Mouse (Mus musculus): ENCODE measurements around the gene Nkapd1. TPM values are rescaled to one million over a fixed set of nuclear protein-coding genes. Genes with fewer than 3 reads are reported as not detected.
A peak's percentile ranks its signal among the peaks of the same experiment; 100 is the strongest.

Gene Nkapd1
- total and polyA plus RNA-seq, 2 experiments from 2014 or later: 10.9 to 22.5 TPM

DNA sequence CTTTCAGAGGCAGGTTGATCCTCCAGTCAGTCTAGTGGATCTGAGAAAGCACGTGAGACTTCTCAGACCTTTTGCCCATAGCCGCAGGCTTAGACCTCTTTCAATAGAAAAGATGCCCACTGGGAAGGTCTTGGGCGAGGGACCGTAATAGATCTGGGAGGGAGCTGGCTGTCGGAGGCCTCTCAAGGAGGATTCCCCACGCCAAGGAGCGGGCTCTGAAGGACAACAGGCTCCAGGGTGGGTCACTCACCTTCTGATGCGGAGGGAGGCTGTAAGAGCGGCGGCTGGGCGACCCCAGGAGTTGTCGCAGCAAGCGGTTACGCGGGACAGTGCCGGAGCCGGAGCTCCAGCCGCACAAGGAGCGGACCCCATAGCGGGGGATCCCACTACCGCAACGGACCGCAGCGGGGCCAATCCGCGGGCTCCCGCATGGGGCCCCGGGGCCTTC lies 41.7 kb upstream of the Nkapd1 start:
- Histone ChIP-seq H3K4me3 (ENCODE audit: low read depth, low read length) (peak overlapping the region; percentile 94), H3K4me1 (ENCODE audit: insufficient read depth, low read length) (0 out of 2 replicates have a peak, but pooled peaks cover 2% of the 10 kb centered on the region), H3K27ac (ENCODE audit: low read depth, low read length) (peak overlapping the region; percentile 84), H3K9me3 (ENCODE audit: low read length) (no peaks in the 10 kb centered on the region), H3K4me2 (ENCODE audit: low read depth, low read length, poor library complexity, severe bottlenecking) (peak overlapping the region; percentile 58), H3K36me3 (ENCODE audit: insufficient read depth, low read length) (no peaks in the 10 kb centered on the region; the same call in 1 of the 2 replicates), H3K27me3 (ENCODE audit: insufficient read depth, low read length) (no peaks in the 10 kb centered on the region), H3K9ac (replicated peaks; ENCODE audit: low read length, poor library complexity, severe bottlenecking) (peak overlapping the region; percentile 95)
- no peak for TF ChIP-seq CTCF (IDR thresholded peaks at IDR 0.05)
- DNase-seq (ENCODE audit: low spot score) (peak; percentile 22), ATAC-seq (ENCODE audit: low FRiP score) (peak; percentile 66)
- under 1% methylated on average over 22 of the region's 28 CpGs for WGBS

- no peak for TF ChIP-seq CTCF (IDR thresholded peaks at IDR 0.05)
- Histone ChIP-seq H3K9me3 (ENCODE audit: low read length) (no peaks in the 10 kb centered on the region), H3K27me3 (ENCODE audit: insufficient read depth, low read length) (no peaks in the 10 kb centered on the region), H3K9ac (replicated peaks; ENCODE audit: low read length, poor library complexity, severe bottlenecking) (peak overlapping the region; percentile 95), H3K27ac (ENCODE audit: low read depth, low read length) (peak overlapping the region; percentile 84; the same call in 1 of the 2 replicates), H3K4me2 (ENCODE audit: low read depth, low read length, poor library complexity, severe bottlenecking) (peak overlapping the region; percentile 58), H3K36me3 (ENCODE audit: insufficient read depth, low read length) (peaks cover 5% of the 10 kb centered on the region), H3K4me1 (ENCODE audit: insufficient read depth, low read length) (0 out of 2 replicates have a peak, but pooled peaks cover 2% of the 10 kb centered on the region), H3K4me3 (ENCODE audit: low read depth, low read length) (peak overlapping the region; percentile 94)
- WGBS: 24% methylated on average over 5 of the region's 5 CpGs
- no peak for ATAC-seq (ENCODE audit: low FRiP score)
- peak; percentile 32 for DNase-seq (ENCODE audit: low spot score)
These were observed 41.1 kb upstream of the Nkapd1 start for GRCm38 (mm10) chr9:50658391-50658790.

GRCm38 (mm10) chr9:50650503-50650902 lies 33.2 kb upstream of the Nkapd1 start:
- WGBS: 97% methylated on average over 10 of the region's 10 CpGs
- no peak overlapping the region for H3K4me3 ChIP-seq (ENCODE audit: low read depth, low read length)
- DNase-seq (ENCODE audit: low spot score) (no peak), ATAC-seq (ENCODE audit: low FRiP score) (no peak)
- H3K4me1 ChIP-seq (ENCODE audit: insufficient read depth, low read length): no peaks in the 10 kb centered on the region
- peaks cover 63% of the 10 kb centered on the region for H3K36me3 ChIP-seq (ENCODE audit: insufficient read depth, low read length)
- no peak overlapping the region for H3K9ac ChIP-seq (replicated peaks; ENCODE audit: low read length, poor library complexity, severe bottlenecking)
- H3K4me2 ChIP-seq (ENCODE audit: low read depth, low read length, poor library complexity, severe bottlenecking): no peak overlapping the region
- no peak for TF ChIP-seq CTCF (IDR thresholded peaks at IDR 0.05)
- no peaks in the 10 kb centered on the region for H3K9me3 ChIP-seq (ENCODE audit: low read length)
- H3K27me3 ChIP-seq (ENCODE audit: insufficient read depth, low read length): no peaks in the 10 kb centered on the region
- H3K27ac ChIP-seq (ENCODE audit: low read depth, low read length): no peak overlapping the region

- no peak overlapping the region for H3K9ac ChIP-seq (replicated peaks; ENCODE audit: low read length, poor library complexity, severe bottlenecking)
- no peak overlapping the region for H3K4me3 ChIP-seq (ENCODE audit: low read depth, low read length)
- DNase-seq (ENCODE audit: low spot score) (no peak), ATAC-seq (ENCODE audit: low FRiP score) (no peak)
- WGBS: 85% methylated on average over 10 of the region's 10 CpGs
- peaks cover 75% of the 10 kb centered on the region for H3K36me3 ChIP-seq (ENCODE audit: insufficient read depth, low read length)
- H3K4me2 ChIP-seq (ENCODE audit: low read depth, low read length, poor library complexity, severe bottlenecking): no peak overlapping the region
- no peaks in the 10 kb centered on the region for H3K4me1 ChIP-seq (ENCODE audit: insufficient read depth, low read length)
- TF ChIP-seq CTCF (IDR thresholded peaks at IDR 0.05): no peak
- H3K27ac ChIP-seq (ENCODE audit: low read depth, low read length): no peak overlapping the region
- H3K9me3 ChIP-seq (ENCODE audit: low read length): no peaks in the 10 kb centered on the region
- no peaks in the 10 kb centered on the region for H3K27me3 ChIP-seq (ENCODE audit: insufficient read depth, low read length)
These were observed 29.6 kb upstream of the Nkapd1 start for GRCm38 (mm10) chr9:50646826-50647370.

GRCm38 (mm10) chr9:50634270-50634669 lies 17.0 kb upstream of the Nkapd1 start:
- TF ChIP-seq CTCF (IDR thresholded peaks at IDR 0.05): no peak

GRCm38 (mm10) chr9:50633059-50633458 lies 15.8 kb upstream of the Nkapd1 start:
- no peak overlapping the region for H3K27ac ChIP-seq (ENCODE audit: low read depth, low read length)
- H3K9ac ChIP-seq (replicated peaks; ENCODE audit: low read length, poor library complexity, severe bottlenecking): no peak overlapping the region
- ATAC-seq (ENCODE audit: low FRiP score) (no peak), DNase-seq (ENCODE audit: low spot score) (no peak)
- 58% methylated on average over 2 of the region's 2 CpGs for WGBS
- no peak overlapping the region for H3K4me2 ChIP-seq (ENCODE audit: low read depth, low read length, poor library complexity, severe bottlenecking)
- H3K27me3 ChIP-seq (ENCODE audit: insufficient read depth, low read length): no peaks in the 10 kb centered on the region
- TF ChIP-seq CTCF (IDR thresholded peaks at IDR 0.05): peak; percentile 49
- no peaks in the 10 kb centered on the region for H3K9me3 ChIP-seq (ENCODE audit: low read length)
- no peak overlapping the region for H3K4me3 ChIP-seq (ENCODE audit: low read depth, low read length)
- H3K36me3 ChIP-seq (ENCODE audit: insufficient read depth, low read length): peaks cover 7% of the 10 kb centered on the region; the same call in 1 of the 2 replicates
- no peaks in the 10 kb centered on the region for H3K4me1 ChIP-seq (ENCODE audit: insufficient read depth, low read length)

More at GRCm38 (mm10) chr9:50634270-50634669, 17.0 kb upstream of the Nkapd1 start:
- Histone ChIP-seq H3K27me3 (ENCODE audit: insufficient read depth, low read length) (no peaks in the 10 kb centered on the region), H3K9me3 (ENCODE audit: low read length) (no peaks in the 10 kb centered on the region), H3K27ac (ENCODE audit: low read depth, low read length) (no peak overlapping the region), H3K4me3 (ENCODE audit: low read depth, low read length) (no peak overlapping the region), H3K9ac (replicated peaks; ENCODE audit: low read length, poor library complexity, severe bottlenecking) (no peak overlapping the region), H3K4me1 (ENCODE audit: insufficient read depth, low read length) (no peaks in the 10 kb centered on the region), H3K36me3 (ENCODE audit: insufficient read depth, low read length) (peaks cover 15% of the 10 kb centered on the region), H3K4me2 (ENCODE audit: low read depth, low read length, poor library complexity, severe bottlenecking) (no peak overlapping the region)
- no peak for ATAC-seq (ENCODE audit: low FRiP score)
- no peak for DNase-seq (ENCODE audit: low spot score)
- WGBS: 95% methylated on average over 11 of the region's 11 CpGs

Data from midbrain, postnatal 0 days (tissue).